Mouse (Mus musculus) frontal cortex, adult (tissue): ENCODE measurements around the gene Ssc5d.

Source experiments
- ATAC-seq: cut with Nextera tagmentation; 2 replicates; pipeline ENCODE4 v1.9.2; 2017; ENCODE audit warnings: mild to moderate bottlenecking, moderate library complexity, mixed read lengths; ENCODE audit not compliant: low TSS enrichment

The Ssc5d gene

DNA sequence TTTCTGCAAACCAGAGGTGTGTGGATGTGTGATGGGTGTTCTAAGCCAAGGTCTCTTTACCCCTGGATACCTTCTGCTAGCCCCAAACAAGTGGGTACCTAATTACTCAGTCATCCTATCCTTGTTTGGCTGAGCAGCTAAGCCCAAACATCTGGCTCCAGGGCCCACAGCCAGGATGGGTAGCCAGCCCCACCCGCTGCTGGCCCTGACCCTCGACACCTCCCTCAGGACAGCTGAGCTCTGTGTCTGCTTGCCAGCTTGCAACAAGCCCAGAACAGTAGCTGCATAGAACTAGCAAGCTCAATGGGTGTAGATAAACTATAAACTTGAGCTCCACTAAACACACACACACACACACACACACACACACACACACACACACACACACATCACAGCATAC lies 22.3 kb downstream of the Ssc5d start:
- ATAC-seq = 0 out of 2 replicates have a peak, but pooled peaks have one; percentile 5

DNA sequence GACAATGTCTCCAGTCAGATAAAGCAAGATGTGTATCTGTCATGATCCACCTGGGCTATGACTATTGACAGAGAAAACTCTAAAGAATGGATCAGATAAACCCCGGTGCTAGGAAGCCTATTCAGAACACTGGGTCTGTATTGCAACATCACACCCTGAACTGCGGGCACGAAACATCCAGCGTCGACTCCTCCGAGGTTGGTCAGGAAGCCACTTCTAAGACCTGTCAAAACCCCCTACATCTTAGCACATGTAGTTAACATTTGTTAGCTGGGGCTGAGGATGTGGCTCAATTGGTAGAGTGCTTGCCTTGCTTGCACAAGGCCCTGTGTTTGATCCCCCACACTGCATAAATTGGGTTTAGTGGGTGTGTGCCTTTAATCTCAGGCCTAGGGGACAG lies 22.8 kb downstream of the Ssc5d start:
- ATAC-seq = no peak

DNA sequence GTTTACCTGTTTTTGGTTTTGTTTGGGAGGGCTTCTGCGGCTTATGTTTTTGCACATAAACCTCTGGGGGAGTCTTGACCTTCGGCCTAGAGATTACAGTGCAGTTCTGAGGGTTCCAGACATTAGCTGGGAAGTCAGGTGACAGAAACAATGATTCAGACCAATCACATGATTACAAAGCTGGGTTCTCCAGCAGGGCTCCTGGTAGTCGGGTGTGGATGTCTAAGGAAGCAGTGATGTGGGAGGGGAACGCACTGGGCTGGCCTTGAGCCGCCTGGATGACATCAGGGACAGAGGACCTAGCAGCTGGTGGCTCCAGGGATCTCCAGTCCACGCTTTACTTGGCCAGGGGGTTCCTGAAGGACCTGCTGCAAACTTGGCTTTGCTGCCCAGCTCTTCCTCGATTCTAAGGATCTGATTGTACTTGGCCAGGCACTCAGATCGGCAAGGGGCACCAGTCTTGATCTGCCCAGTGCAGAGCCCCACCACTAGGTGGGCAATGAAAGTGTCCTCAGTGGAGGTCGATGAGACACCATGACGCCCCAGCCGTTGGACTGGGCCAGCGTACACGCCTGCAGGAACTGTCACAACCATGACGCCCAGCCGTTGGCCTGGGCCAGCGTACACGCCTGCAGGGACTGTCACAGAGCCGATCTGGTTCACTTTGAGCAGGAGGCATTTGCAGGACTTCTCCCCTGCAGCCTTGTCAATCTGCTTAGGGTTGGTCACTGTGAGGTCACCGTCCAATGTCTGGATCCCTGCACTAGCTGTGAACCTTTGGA lies 25.2 kb downstream of the Ssc5d start:
- no peak for ATAC-seq

DNA sequence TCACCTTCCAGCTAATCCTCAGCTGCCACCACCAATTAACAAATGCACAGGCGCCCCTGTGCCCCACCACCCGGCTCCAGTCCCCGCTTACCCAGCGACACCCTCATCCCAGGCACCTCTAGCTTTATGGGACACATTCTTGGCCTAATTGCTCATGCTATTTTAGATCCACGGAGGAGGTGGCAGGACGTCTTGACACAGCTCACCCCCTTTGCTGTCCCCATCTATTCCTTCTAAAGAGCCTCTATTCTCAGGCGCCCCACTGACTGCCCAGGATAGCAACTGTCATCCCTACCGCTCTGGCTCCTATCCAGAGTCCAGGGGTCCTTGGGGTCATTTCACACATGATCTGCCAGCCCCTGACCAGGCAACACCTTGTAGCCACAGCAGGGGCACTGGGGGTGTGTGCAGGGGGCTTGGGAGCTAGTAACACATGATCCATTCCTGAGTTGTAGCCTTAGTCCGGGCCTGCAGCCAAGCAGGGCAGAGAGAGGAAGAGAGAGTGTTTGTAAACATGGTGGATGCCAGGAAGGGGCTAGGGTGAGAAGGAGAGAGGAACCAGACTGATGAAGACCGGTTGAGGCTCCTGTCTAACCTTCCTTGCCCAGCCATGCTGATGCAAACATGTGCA lies 28.3 kb downstream of the Ssc5d start:
- ATAC-seq = no peak

DNA sequence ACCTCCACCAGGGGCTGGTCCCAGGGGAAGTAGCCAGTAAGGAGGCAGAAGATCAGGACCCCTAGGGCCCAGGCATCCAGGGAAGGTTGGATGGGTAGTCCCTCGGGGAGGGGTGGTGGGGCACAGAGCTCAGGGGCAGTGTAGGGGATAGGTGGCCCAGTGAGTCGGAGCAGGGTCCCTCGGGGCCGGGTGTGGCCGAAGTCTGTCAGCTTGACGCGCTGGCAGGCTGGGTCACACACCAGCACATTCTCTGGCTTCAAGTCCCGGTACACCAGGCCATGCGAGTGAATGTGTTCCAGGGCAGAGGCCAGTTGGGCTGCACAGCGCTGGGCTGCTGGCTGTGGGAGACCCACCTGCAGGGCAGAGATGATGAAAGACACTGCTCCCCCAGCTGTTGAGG lies 31.8 kb downstream of the Ssc5d start:
- no peak for ATAC-seq

DNA sequence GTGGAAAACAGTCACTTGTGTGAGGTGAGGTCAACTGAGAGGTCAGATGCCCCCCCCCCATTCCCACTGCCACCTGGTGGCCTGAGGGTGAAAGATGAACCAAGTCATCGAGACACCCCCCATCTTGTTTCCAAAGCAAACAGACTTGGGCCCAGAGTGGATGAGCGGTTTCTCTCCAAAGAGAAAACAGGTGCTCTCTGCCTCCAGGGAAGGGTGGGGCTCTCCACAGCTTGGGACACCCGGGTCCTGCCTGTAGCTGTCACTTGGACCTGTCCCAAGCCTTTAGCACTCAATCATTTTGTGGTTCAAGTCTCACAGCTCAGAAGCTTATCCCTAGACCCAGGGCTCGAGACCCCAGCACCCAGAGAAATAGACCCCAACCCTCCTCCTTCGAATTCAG lies 37.9 kb downstream of the Ssc5d start:
- no peak for ATAC-seq

DNA sequence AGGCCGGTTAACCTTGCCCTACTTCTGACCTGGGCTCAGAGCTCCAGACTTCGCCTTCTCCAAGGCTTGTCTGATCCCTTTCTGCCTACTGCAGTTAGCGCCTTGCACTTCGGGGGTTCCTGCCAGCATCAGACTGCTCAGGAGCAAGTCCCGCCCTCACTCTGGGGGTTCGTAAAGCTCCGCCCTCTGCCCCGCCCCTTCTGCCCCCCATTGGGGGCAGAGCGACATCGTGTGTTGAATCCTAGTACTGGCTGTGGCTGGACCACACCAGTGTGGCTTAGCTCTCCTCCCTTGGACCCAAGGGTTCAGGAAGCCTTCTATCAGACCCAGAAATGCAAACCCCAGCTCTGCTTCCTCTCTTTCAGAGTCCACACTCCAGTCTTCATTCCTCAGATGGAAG lies 38.7 kb downstream of the Ssc5d start, which contains the start of gene Sbk2:
TSS of gene Sbk2 (minus strand) at position 135 of the 400 bp plus-strand sequence.
- ATAC-seq = peak; percentile 88

DNA sequence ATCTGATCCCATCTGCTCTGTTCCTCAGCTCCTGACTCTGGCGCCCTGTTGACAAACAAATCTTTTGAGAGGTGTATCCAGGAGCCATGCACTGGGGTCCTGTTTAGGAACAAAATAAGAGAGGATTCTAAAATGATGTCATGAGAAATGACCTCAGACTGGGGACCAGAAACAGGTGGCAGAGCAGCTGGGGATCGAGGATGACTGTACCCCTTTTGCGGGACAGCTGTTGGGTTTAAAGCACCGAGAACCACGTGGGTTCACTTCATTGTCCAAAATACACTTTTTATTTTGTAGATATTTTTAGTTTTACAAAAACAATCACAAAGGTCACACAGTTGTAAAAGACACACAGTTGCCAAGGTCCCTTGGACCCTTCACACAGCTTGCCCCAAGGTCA lies 39.4 kb downstream of the Ssc5d start:
- ATAC-seq = no peak

DNA sequence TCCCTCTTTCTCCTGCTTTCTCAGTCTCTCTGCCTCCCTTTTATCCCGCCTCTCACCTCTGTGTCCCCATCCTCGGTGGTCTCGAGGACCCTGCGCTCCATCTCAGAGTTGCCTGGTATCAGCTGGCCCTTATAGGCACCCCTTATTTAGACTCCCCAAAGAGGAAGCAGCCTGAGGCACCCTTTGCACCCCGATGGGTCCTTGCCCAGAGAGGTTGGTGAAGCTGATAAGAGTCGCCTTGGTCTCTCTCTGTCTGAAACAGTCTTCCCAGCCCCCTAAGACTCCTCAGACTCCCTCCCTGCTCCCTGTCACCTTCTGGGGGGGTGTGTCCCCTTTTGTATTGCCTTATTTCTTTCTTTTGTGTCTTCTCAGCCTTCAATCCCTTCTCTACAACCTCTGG lies 45.5 kb downstream of the Ssc5d start, which contains the start of gene Sbk3:
TSS of gene Sbk3 (minus strand) at position 101 of the 400 bp plus-strand sequence.
- no peak for ATAC-seq

DNA sequence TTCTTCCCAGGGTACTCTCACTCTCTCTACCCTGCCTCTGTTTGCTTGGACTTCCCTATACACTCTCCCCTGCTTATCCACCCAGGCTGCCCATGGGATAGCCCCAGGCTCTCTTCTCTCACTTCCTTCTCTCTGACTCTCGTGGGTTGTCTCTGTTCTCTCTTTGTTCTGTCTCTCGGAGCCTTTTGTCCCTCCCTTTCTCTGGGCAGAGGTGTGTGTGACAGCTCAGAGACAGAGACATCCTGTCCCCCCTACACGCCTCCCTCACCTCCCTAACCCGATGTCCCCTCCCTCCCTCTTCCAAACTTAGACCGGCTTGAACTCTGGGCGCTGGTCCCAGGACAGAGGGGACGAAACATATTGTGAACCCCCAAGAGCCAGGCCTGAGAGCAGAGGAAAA lies 46.1 kb downstream of the Ssc5d start:
- no peak for ATAC-seq

DNA sequence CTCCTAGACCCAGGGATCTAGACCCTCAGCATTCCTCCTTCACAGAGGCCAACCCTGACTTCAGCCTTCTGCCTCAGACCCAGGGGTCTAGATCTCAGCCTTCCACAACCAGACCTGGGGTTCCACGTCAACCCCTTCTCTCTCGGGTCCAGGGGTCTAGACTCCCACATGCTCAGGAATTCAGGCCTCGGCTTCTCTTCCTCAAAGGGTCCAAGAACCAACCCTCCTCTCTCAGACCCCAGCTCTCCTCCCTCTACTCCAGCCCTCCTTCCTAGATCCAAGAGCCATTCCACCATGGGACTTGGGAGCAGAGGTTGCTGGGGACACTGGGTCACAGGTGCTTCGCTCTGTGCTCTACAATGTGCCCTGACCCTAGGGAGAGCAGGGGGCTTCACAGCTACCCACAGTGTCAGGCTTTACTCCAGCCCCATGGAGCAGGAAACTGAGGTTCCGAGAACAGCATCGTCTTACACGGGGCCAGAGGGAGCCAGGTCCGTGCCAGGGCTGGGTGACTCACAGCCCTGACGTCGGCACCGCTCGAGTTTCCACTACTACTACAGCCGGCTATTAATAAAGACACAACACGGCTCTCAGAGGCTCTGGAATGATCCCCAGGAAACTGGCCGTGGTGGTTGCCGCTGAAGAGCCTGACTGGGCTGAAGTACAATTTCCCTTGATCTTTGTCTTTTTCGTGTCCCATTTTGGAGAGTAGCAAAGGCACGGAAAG lies 46.9 kb downstream of the Ssc5d start:
- no peak for ATAC-seq

DNA sequence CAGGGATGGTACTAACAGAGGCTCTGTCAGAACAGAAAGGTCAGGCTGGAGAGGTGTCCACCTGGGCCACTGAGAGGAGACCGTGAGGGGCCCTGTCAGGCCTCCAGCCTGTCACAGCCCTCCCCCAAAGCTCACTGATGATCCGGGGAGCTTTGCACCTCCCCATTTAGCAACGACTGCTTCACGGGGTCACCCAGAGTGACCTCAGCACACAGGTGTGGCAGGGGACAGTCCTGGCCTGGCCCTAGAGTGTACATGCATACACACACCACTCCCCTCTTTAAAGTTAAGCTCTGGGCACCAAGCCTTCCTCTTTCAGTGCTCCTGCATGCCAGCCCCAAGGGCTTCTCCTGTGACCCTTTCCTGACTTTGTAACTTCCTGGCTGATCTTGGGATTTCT lies 49.9 kb downstream of the Ssc5d start:
- ATAC-seq = no peak

DNA sequence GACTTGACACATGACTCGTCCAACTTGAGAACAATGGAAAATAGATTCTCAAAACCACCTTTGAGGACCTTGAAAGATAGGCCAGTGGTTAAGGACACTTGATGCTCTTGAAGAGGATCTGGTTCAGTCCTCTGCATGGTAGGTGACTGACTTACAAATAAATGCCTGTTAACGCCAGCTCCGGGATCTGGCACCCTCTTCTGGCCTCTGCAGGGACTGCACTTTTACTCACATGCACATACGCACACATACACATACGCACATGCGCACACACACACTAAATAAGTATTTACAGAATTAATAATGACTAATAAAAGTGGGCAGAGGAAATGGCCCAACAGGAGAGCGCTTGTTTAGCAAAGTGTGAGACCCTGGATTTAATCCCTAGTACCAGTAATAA lies 51.2 kb downstream of the Ssc5d start:
- no peak for ATAC-seq

DNA sequence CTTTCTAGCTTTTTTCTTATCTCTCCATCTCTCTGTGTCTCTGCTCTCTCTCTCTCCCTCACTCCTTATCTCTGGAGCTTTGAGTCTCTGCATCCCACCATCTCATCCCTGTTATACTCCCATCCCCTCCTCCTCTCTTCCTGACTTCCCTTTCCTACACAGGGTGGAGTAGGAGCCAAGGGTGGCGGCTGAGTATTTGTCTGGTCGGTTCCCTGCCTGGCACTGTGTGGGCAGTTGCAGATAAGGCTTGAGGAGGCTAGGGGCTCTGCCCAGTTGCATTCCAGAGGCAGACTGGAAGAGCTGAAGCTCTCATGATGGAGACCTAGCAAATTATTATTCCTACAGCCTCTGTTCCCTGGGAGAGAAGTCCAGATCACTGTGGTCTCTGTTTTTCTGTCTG lies 62.7 kb downstream of the Ssc5d start:
- ATAC-seq = no peak

DNA sequence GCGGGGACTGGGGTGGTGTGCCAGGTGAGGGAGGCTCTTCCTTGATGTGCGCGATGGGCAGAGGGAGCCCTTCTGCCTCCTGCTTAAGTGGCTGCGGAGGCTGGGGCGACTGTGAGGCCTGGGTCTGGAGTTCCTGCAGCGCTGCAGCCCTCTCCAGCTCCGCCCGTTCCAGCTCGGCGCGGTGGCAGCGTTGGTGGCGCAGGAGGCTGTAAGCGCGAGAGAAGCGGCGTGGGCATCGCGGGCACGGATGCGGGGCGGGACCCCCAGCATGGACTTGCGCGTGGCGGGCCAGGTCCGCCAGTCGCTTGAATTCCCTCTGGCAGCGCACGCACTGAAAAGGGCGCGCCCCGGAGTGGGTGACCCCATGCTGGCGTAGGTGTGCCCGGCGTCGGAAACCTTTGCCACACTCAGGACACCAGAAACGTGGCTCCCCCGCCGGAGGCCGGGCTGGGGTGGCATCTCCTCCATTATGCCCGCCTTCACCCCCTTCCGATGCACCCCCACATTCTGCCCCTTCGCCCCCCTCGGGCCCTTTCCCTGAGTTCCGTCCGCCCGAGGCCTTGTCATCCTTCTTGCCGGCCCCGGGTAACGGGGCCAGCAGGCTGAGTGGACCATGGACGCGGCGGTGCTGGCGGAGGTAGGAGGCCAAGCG lies 67.9 kb downstream of the Ssc5d start:
- ATAC-seq = no peak

DNA sequence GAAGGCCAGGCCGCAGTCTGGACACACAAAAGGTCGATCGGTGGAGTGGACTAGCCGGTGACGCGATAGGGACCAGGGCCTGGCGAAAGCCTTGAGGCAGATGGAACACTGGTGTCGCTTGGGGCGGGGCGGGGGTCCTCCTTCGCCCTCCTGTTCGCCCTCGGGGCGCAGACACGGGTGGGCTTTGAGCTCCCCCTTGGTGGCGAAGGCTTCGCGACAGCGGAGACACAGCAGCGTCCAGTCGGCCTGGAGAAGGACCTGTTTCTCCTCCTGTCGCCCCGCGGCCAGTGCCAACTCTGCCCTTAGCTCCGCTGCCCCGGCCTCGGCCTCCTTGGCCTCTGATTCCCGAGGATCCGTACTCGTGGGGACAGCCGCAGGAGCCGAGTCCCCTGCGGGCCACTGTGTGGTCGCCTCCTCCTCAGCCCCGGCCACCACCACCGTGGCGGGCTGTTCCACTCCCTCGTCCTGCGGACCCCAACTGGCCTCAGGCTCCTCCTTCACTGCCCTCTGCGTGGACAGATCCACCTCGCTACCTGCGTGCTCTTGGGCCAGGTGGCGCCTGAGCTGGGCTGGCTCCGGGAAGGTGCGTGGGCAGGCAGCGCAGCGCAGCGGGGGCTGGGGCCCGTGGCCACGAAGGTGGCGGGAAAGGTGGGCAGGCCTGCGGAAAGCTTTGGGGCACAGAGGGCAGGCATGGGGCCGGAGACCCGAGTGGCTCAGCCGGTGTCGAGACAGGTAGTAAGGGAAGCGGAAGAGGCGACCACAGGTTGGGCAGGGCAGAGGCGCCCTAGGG lies 68.6 kb downstream of the Ssc5d start:
- no peak for ATAC-seq
